Mouse (Mus musculus) induced T-regulatory cell, adult 2 months (primary cell): ENCODE results near the gene Nalcn.

ENCODE experiments used
- DNase-seq: peaks from one replicate; pipeline ENCODE4 v3.0.0-alpha.2; 2012; ENCODE audit warnings: low read depth

Nalcn gene

GRCm38 (mm10) chr14:123512923-123513322 lies 114.0 kb downstream of the Nalcn start:
- DNase-seq = no peak

GRCm38 (mm10) chr14:123495544-123495943 lies 131.4 kb downstream of the Nalcn start:
- no peak for DNase-seq

- DNase-seq = no peak
Measured at GRCm38 (mm10) chr14:123488575-123489207, 138.3 kb downstream of the Nalcn start.

GRCm38 (mm10) chr14:123462026-123462425 lies 164.9 kb downstream of the Nalcn start:
- no peak for DNase-seq

GRCm38 (mm10) chr14:123446031-123446430 lies 180.9 kb downstream of the Nalcn start:
- no peak for DNase-seq

GRCm38 (mm10) chr14:123435542-123435941 lies 191.4 kb downstream of the Nalcn start:
- DNase-seq = no peak

GRCm38 (mm10) chr14:123376167-123376855 lies 250.6 kb downstream of the Nalcn start:
- DNase-seq = no peak

- peak; percentile 31 for DNase-seq
Measured at GRCm38 (mm10) chr14:123371522-123371921, 255.4 kb downstream of the Nalcn start.

- no peak for DNase-seq
Measured at GRCm38 (mm10) chr14:123359691-123360090, 267.3 kb downstream of the Nalcn start.

GRCm38 (mm10) chr14:123352973-123353372 lies 274.0 kb downstream of the Nalcn start:
- DNase-seq = peak; percentile 27

GRCm38 (mm10) chr14:123331841-123332240 lies 295.1 kb downstream of the Nalcn start:
- no peak for DNase-seq

GRCm38 (mm10) chr14:123314369-123314768 lies 312.6 kb downstream of the Nalcn start:
- DNase-seq = peak; percentile 10

- DNase-seq = no peak
Measured at GRCm38 (mm10) chr14:123312371-123312770, 314.6 kb downstream of the Nalcn start.

- DNase-seq = no peak
Measured at GRCm38 (mm10) chr14:123296068-123296467, 330.9 kb downstream of the Nalcn start.

GRCm38 (mm10) chr14:123291118-123292007 lies 335.6 kb downstream of the Nalcn start:
- no peak for DNase-seq

GRCm38 (mm10) chr14:123282165-123282564 lies 344.8 kb downstream of the Nalcn start:
- DNase-seq = no peak

GRCm38 (mm10) chr14:123272121-123272520 lies 354.8 kb downstream of the Nalcn start:
- peak; percentile 0 for DNase-seq

- DNase-seq = no peak
Measured at GRCm38 (mm10) chr14:123240738-123241137, 386.2 kb downstream of the Nalcn start.

GRCm38 (mm10) chr14:123239945-123240344 lies 387.0 kb downstream of the Nalcn start:
- peak; percentile 4 for DNase-seq

GRCm38 (mm10) chr14:123237002-123237401 lies 389.9 kb downstream of the Nalcn start:
- no peak for DNase-seq

GRCm38 (mm10) chr14:123232630-123233206 lies 394.2 kb downstream of the Nalcn start:
- no peak for DNase-seq
